Mouse (Mus musculus): ENCODE measurements around the gene Slc4a1.
"Not testable (repeated sequence)": the region's sequence is repeated elsewhere in the genome, so short reads cannot be mapped to it uniquely, and the experiment has no call there.

The Slc4a1 gene

DNA sequence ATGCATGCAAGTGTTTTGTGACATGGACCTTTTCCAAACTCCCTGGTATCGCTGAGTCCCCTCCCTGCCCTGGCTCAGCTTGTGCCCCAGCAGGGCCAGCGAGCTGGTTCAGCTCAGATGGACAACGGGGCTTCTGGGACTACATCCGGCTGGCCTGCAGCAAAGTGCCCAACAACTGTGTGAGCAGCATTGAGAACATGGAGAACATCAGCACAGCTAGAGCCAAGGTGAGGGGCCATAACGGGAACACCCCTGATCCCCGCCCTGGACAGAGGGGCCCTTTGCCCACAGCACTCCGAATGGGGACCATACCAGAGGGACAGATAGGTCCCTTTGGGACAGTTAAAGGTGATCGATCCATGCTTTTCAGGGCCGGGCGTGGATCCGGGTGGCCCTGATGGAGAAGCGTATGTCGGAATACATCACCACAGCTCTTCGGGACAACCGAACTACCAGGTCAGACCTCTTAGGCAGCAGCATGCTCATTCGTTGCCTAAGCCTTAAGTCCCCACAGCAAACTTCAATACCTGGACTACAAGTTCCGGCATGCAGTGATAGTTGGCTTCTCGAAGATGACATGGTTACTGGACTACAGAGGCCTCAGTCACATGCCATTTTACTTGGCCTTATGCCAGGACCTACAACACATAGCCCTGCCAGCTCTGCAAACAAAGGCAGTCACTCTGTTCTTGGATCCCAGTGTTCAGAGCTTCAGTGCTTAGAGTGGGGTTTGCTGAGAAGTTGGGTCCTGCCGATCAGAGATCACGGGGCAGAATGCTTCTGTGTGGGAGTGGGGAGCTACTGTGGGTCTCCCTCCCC lies 32.2 kb upstream of the Slc4a1 start:
- DNase-seq = peak; percentile 55

DNA sequence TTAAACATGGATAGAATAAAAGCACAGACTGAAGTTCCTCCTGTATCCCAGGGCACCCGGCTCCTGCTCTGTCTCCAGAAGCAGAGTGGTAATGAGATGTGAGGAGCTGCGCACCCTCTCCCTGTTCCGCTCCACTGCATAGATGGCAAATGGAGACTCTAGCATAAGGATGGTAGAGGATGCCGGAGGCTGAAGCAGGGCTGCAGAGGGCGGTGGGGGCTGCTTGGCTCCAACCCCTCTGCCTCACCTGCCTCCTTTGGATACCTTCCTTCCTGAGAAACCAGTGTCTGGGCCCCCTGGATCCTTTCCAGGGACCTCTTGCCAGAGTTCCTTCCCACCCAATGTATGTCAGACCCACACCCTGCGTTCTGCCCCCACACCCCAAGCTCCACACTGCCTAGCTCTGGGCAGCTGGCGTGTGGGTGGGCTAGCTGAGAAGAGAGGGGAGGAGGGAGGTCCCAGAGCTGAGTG lies 30.7 kb upstream of the Slc4a1 start:
- DNase-seq = no peak

DNA sequence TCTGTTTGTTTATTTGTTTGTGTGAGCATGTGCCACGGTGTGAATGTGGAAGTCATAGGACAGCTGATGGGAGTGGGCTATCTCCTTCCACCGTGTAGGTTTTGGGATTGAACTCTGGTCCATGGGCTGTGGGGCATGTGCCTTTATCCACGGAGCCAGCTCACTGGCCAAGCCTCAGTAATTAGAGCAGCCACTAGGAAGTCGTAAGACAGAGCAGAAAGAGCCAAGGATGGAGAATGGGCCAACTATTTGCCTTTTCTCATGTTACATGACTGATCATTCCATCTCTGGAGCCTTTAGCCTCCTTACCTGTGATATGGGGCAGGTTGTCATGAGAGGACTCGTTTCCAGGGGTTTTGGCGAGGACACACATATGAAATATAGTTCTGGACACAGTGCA lies 30.3 kb upstream of the Slc4a1 start:
- DNase-seq = no peak

DNA sequence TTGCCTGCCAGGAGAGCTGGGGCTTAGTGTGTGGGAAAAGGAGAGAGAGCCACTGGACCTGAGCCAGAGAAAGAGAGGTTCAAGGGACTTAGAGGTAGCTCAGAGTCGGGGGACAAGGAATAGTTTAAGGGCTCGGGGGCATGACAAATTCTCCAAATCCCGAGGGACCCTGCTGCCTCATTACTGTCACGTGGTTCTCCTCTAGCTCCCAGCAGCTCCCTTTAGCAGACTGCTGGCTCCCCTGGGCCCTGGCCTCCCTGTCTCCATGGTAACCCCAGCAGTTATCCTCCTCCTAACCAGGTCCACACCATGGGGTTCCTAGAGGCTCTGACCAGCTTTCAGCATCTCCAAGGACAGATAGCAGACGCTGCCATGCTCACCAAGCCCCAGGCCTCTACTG lies 29.2 kb upstream of the Slc4a1 start:
- DNase-seq = no peak

DNA sequence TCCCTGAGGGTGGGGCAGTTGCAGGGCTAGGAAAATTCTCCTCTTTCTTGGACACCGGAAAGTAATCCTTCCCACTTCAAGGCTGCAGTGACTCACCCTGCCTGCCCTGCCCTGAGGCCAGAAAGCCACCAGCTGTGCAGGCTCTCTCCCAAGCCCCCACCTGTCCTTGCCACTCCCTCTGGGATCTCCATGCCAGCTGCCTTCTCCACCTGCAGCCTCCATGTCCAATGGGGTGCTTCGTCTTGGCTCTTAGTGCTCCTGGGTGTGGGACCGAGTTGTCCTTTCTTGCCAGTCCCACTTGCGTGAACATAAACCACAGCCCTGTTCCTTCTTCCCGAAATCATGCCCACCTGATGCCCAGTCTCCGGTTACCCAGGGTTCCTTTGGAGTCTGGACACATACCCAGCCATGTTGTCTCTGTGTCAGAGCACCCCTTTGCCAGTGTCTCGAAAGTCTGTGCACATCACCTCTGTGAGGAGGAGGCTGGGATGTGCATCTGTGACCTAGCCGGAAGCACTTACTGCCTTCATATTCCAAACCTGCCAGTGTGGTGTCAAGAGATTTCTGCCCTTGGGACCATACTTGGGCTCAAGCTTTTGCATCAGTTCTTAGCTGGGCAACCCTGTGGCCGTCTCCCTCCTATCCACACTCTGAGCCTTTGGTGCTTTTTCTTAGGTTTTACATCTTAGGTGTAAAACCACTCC lies 28.6 kb upstream of the Slc4a1 start:
- no peak for DNase-seq

DNA sequence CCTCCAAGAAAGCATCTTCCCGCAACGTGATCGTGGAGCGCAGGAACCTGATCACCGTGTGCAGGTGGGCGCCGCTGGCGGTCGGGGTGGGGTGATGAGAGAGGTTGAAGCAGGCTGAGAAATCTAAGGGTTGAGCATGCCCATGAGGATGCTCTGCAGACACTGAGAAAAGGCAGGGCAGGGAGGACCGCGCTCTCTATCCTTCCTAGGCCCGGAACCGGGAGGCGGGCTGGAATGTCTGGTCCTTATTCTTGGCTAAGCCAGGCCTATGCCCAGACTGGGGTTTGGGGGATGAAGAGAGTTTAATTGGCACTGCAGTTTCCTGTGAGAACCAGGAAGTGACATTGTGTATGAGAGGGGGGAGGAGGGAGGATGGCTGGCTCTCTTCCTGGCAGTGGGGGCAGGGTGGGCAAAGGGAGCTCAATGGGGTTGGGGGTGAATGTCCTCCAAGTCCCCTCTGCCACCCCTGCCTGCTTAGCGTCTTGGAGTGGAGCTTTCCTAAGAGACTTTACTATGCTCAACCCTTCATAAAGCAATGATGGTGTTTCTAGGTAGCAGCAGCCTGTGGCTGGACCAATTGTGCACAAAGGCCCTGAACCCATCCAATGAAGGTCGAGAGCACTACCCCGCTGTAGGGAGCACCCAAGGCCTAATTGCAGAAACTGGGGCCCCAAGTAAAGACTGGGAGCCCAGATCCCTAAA lies 27.9 kb upstream of the Slc4a1 start:
- DNase-seq = no peak

DNA sequence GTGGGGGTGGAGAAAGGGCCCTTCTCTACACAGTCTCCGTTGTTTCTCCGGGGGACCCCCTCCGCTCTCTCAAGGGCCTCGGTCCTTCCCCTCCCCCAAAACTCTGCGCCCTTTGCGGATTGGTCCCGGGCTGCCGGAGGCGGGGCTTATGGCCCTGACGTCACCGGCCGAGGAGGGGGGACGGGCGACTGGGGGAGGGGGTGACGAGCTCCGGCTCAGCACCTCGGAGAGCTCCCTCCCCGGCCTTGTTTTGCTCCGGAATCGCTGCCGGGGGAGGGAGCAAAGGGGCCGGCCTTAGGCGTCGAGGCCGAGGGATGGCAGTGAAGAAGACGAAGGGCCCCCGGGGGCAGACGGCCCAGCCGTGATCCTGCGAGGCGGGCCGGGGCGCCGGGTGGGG lies 27.2 kb upstream of the Slc4a1 start, which contains the start of gene Rundc3a:
Rundc3a (plus strand) TSS at position 166 of the 397 bp plus-strand sequence.
- peak; percentile 94 for DNase-seq

DNA sequence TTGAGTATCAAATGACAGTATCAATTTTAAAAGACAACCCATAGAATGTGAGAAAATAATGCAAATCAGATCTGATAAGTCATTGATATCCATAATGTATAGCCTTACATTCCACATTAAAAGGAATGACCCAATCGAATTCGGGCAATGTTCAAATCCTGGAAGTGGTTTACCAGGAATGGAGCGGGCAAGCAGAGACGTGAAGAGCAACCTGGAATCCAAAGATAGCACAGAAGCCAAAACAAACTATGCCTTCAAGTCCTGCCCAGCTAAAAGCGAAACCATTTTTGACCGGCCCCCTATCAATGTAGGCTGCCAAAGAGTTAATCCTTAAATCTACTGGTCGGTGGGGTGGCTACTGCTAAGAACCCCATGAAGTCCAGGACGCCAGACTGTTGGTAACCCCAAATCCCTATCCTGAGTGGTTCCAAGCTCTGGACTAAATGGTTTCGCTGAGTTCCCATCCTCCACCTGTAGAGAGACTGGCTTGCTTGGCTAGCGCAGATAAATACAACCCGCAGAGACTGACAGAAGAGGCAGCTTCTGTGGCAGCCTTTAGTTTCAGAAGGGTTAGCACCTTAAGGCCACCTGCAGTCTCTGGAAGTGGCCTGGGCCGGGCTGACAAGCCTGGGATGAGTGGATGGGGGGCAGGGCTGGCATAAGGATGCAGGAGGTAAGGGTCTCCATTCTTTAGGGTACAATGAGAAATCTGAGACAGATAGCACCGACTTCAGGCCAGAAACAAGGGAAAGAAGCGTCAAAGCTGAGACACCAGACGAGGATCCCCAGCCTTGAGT lies 26.6 kb upstream of the Slc4a1 start:
- DNase-seq = no peak

DNA sequence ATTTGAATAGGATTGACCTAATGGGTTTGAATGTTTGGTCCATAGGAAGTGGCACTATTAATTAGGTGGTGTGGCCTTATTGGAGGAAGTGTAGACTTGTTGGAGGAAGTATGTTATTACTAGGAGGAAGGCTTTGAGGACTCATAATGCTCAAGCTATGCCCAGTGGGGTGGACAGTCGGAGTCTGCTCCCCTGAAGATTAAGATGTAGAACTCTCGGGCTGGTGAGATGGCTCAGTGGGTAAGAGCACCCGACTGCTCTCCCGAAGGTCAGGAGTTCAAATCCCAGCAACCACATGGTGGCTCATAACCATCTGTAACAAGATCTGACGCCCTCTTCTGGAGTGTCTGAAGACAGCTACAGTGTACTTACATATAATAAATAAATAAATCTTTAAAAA lies 23.4 kb upstream of the Slc4a1 start:
- not testable (repeated sequence) for DNase-seq

DNA sequence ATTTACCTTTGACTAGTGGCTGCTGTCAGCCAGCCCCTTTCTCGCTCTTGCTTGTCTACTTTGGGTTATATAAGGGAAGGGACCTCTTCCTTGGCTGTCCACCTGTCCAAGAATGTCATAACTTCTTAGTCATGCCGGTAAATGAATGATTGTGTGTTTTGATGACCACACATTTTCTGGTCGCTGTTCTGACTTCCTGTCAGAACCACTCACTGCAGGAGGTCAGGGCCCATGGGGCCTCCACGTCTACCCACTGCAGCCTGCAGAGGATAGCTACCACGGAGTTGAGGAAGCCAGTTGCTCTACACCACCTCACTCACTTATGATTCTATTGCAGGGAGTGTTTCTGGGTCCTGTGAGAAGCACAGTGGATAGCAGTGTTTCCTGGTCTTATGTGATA lies 20.1 kb upstream of the Slc4a1 start:
- DNase-seq = no peak

DNA sequence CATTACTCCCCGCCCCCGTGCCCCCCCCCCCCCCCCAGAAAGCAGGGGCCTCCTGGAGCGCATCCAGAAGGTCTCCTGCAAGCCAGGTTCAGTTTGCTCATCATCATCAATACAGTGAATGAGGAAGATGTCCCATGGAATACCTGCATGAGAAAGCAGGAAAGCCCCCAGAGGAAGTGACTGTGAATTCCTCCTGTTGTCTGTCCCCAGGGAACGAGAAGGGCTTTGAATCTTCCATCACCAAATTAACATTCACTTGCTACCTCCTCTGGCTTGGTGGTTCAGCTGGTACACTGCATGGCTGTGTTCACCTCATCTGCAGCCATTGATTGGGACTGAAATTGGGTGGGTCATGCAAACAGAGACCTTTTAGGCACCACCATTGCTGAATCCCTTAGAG lies 19.1 kb upstream of the Slc4a1 start:
- DNase-seq = no peak

DNA sequence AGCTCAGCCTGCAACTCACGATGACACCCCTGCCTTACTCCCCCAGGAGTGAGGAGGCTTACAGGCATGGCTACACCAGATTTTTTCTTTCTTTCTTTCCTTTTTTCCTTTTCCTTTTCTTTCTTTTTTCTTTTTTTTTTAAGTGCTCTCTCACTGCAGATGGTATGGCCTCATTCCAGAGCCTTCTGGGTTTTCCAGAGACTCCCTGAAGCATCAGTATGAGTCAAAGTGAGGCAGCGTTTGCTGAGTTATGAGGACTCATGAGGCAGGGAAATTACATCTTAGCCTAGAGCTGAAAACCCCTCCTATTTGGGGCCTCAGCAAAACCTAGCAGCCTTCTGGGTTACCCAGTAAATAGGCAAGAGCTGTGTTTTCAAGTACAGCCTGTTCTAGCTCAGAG lies 18.4 kb upstream of the Slc4a1 start:
- no peak for DNase-seq

DNA sequence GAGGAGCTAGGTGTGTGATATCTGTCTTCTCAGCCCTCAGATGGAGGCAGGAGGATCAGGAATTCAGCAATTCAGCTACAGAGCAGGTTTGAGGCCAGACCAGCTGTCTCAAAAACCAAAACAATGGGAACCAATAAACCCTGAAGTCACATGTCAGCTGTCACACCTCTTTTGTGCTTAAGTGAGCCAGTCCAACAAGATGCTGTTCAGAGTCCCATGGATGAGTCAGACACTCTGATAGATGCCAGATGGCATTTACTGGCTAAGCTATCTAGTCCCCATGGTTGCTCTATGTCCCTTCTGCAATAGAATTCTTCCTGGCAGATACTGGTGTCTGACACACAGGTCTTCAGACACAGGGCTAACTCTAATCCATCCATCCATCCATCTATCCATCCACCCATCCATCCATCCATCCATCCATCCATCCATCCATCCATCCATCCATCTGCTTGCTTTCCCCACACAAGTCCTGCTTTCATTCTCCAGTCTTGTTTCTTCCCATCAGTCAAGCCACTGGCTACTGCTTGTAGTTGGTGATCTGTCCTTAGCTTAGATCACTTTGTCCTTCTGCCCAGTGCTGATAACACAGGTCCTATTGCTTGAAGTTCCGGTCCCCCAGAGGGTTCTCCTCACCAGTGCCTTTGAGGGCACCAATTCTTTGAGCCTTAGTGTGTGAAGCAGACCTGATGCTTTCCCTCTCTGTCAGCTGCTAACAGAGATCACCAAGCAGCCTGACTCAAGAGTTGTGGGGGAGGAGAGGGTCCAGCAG lies 17.5 kb upstream of the Slc4a1 start:
- DNase-seq = no peak

DNA sequence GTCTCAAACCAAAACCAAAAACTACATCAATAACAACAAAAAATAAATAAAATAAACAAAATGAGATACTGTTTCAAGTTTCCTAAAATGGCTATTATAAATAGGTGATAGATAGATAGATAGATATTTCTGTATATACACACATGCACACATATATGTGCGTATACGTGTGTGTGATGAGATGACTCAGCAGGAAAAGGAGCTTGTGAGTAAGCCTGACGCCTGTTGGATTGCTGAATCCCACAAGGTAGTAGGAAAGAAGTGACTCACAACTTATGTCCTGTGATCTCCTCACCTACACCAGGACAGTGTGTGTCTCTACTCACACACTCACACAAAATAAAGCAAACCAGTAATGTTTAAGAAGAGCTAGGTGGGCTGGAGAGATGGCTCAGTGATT lies 16.8 kb upstream of the Slc4a1 start:
- no peak for DNase-seq

DNA sequence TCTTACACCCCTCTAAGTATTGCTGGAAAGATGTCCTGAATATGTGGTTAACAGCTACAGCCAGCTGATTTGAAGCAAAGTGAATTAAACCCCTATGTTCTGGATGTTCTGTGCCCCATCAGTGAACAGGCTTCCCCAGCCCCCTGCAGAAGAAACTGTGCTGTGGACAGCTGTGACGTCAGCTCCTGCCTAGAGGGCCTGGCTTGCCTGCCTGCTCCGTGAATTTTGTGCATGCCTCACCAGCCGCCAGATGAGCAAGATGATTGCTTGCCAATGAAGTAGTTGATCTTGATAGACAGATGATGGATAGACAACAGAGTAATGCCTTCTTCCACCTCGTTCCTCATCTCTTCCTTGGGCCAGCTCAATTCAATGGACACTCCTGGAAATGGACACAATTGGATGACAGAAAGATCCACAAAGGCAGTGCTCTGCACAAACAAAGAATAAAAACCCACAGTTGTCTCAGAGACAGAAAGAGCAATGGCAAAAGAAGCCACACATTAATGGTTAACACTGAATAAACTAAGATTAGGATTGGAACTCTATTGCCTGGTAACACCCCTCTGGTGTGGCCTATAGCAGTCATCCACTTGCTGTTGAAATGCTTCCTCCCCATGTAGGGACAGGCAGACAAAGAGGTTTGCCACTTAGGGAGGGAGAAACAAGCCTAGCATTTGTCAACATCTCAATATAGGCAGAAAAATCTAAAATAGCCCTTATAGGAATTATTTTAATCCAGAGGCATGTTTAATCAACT lies 15.5 kb upstream of the Slc4a1 start:
- no peak for DNase-seq

DNA sequence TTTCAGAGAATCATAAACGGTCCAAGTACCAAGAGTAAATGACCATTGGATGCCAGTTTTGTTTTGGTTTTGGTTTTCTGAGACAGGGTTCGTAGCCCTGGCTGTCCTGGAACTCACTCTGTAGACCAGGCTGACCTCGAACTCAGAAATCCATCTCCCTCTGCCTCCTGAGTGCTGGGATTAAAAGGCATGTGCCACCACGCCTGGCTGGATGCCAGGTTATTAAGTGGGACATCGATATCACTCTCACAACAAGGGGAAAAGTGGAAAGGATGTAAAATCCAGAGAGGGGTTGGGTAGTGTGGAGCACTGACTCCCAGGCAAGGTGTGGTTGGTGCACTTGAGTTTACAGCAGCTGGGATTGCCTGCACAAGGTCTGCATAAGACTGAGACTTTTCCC lies 14.1 kb upstream of the Slc4a1 start:
- no peak for DNase-seq

DNA sequence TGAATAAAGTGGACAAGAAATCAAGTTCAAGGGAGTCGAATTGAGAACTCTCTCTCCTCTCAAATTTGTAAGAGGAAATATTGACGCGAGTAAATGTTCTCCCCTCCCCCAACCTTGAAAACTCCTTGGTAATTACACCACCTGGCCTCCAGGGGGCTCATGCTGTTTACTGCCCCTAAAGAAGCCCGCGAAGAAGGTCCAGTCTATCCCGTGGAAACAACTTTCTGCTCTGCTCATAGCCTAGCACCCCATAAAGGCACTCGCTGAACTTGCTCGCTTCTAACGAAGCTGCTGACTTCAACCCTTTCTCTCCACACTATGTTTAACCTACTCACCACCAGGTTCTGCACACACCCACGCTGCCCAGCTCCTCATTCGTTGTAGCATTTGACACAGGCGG lies 11.2 kb upstream of the Slc4a1 start:
- DNase-seq = no peak

DNA sequence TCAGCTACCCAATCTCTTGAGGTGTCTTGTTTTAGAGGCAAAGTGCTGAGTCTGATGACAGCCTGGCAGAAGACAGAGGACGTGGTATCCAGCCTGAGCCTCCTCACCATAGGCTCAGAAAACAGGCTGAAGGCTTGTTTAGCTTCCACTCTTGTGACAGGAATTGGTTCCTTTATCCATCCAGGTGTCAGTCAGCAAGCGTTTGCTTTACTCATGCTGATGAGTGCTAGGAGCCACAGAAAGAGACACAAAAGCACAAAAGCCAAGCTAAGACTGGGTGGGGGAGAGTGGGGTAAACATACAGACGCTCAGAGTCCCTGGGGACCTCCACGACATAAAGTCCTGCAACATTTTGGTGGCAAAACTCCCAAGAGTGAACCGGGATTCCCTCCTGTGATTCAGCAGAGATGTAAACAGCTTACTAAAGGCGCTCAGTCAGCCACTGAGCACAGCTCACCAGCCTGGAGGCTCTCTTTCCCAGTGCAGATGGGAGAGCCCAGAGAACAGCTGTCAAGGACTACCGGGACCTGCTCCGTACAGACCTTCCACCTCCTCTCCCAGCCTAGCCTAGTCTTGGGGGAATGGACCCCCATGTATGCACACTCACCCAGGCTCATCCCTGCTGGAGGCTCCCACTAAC lies 10.3 kb upstream of the Slc4a1 start:
- no peak for DNase-seq

DNA sequence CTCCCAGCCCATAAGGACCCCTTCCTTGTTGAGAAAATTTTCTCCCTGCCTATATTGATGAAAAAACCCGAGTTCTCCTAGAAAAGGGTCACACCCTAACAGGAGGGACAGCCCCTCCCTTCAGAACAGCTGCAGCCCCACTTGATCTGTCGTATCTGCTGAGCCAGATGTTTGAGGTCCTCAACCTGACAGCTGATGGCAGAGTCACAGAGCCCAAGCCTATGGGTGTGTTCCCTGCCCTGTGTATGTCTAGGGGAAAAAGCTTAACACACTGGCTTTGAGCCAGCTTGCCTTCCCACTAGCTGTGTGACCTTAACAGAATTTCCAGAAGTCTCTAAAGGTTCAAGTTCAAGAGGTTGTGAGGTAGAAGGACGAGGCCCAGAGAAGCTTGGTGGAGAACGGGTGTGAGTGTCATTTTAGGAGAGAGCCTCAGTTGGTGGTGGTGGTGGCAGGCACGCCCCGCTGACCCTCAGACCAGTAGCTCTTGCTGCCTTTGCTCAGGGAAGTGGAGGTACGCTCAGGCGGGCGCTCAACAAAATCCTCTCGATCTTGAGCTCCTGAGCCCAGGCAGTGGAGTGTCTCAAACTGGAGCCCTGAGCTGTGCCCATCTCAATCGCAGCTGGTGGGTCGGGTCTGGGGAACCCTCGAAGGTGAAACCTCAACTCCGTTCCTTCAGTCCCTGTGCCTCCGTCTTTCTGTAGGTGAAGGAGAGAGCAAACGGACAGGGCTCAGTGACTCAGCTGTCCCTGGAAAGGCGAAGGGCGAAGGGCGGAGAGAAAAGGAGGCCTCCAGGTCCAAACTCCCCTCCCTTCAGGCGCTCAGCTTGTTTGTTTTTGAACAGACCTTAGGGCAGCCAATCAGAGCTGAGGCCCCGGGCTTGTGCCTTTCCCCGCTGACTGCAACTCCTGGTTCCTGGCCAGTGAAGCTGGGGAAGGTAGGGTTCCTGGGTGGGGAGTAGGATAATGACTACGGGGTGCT lies 9.5 kb upstream of the Slc4a1 start:
- DNase-seq = peak; percentile 72
